Mouse (Mus musculus): ENCODE results near the gene Enoph1. TPM values are rescaled to one million over a fixed set of nuclear protein-coding genes. Genes with fewer than 3 reads are reported as not detected.

The Enoph1 gene
- total and polyA plus RNA-seq, 3 experiments, result 8.4 to 12.6 (median 8.8) TPM

DNA sequence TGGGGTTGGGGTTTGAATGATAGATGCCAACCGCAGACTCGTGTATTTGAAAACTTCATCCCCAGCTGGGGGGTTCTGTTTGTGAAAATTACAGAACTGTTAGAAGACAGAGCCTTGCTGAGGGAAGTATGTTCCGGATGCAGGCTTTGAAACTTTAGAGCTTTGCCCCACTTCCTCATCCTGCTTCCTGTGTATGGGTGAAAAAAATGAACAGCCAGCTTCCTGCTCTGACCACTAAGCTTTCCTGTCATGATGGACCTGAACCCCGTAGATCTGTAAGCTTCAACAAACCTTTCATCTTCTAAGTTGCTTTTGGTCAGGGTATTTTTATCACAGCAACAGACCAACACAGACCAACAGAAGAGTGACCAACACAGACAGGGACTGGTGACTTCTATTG is 42.2 kb downstream of the Enoph1 start:
- WGBS, result 68% methylated on average over 4 of the region's 4 CpGs
- H3K4me1 ChIP-seq (ENCODE audit: control insufficient read depth, insufficient read depth, low read length), result peaks cover 1% of the 10 kb centered on the region; the same call in 1 of the 2 replicates
- intact Hi-C loops (cut with DNase I), result no loop called here
- TF ChIP-seq EP300 (IDR thresholded peaks at IDR 0.05; ENCODE audit: insufficient read depth, low read depth, low read length) (no peak), POLR2A (IDR thresholded peaks at IDR 0.05; ENCODE audit: insufficient read depth, low read depth, low read length) (no peak), CTCF (IDR thresholded peaks at IDR 0.05) (no peak)
- no peak overlapping the region for H3K4me3 ChIP-seq
- H3K36me3 ChIP-seq (ENCODE audit: control insufficient read depth, insufficient read depth, low read length), result no peaks in the 10 kb centered on the region
- H3K9ac ChIP-seq (ENCODE audit: low read depth, low read length), result no peak overlapping the region
- no peak for DNase-seq
- H3K27ac ChIP-seq, result no peak overlapping the region
- H3K79me2 ChIP-seq (replicated peaks; ENCODE audit: control insufficient read depth, insufficient read depth, low read length), result no peaks in the 10 kb centered on the region
- no peaks in the 10 kb centered on the region for H3K27me3 ChIP-seq (ENCODE audit: control insufficient read depth, insufficient read depth, low read length)

DNA sequence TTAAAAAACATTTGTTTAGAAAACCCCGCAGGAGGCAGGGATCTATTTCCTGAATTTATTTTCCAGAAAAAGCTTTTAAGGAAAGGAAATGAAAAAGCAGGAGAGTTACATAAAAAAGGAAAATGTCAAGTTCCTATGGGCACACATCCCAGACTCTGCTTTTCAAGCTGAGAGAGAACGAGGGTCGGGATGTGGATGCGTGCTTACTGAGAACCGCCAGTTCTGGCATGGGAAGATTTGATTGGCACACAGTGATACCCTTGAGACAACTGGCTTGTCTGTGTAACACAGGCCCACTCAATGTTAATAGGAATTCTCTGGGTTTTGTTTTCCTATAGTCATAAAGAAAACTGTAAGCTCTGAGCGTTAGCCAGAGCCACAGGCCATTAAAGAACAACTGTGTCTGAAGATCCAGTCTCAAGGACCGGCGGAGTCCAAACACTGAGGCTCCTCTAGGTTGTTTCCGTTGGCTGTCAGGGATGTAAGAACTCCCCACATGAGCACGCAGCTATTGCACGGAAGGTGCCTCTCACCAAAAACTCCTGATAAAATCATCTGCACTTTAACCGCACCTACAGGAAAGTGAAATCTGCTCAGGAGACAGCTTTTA is 44.3 kb downstream of the Enoph1 start:
- H3K9ac ChIP-seq (ENCODE audit: low read depth, low read length), result no peak overlapping the region
- H3K27ac ChIP-seq, result peak overlapping the region; percentile 4
- no peaks in the 10 kb centered on the region for H3K36me3 ChIP-seq (ENCODE audit: control insufficient read depth, insufficient read depth, low read length)
- 43% methylated on average over 12 of the region's 12 CpGs for WGBS
- intact Hi-C loops (cut with DNase I), result no loop called here
- H3K4me1 ChIP-seq (ENCODE audit: control insufficient read depth, insufficient read depth, low read length), result peaks cover 1% of the 10 kb centered on the region; the same call in 1 of the 2 replicates
- H3K4me3 ChIP-seq, result no peak overlapping the region
- TF ChIP-seq POLR2A (IDR thresholded peaks at IDR 0.05; ENCODE audit: insufficient read depth, low read depth, low read length) (no peak), CTCF (IDR thresholded peaks at IDR 0.05) (no peak), EP300 (IDR thresholded peaks at IDR 0.05; ENCODE audit: insufficient read depth, low read depth, low read length) (no peak)
- no peaks in the 10 kb centered on the region for H3K79me2 ChIP-seq (replicated peaks; ENCODE audit: control insufficient read depth, insufficient read depth, low read length)
- H3K27me3 ChIP-seq (ENCODE audit: control insufficient read depth, insufficient read depth, low read length), result no peaks in the 10 kb centered on the region
- DNase-seq, result no peak

DNA sequence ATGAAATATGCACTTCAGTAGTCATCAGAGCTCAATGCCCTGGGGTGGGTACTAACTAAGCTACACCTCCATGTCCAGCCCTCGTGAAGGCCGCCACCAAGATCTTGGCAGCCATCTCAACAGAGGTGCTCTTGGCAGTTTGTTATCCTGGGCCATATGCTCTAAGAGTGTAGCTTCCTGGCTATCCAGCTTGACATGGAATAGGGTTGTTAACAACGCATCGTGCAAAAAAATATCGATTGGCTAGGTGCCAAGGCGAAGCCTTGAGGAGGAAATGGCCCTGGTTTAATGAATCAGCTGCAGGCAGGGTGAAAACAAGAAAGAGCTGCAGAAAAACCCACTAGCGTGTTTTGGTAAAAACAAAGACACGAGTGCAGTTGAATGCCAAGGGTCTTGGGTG is 45.3 kb downstream of the Enoph1 start:
- no peak for TF ChIP-seq CTCF (IDR thresholded peaks at IDR 0.05)
- TF ChIP-seq EP300 (IDR thresholded peaks at IDR 0.05; ENCODE audit: insufficient read depth, low read depth, low read length), result no peak
- no peak for TF ChIP-seq POLR2A (IDR thresholded peaks at IDR 0.05; ENCODE audit: insufficient read depth, low read depth, low read length)
- peaks cover 1% of the 10 kb centered on the region; the same call in 1 of the 2 replicates for H3K4me1 ChIP-seq (ENCODE audit: control insufficient read depth, insufficient read depth, low read length)
- 37% methylated on average over 8 of the region's 8 CpGs for WGBS
- H3K4me3 ChIP-seq, result no peak overlapping the region
- H3K79me2 ChIP-seq (replicated peaks; ENCODE audit: control insufficient read depth, insufficient read depth, low read length), result no peaks in the 10 kb centered on the region
- H3K27ac ChIP-seq, result no peak overlapping the region
- DNase-seq, result no peak
- intact Hi-C loops (cut with DNase I), result loop anchor here (5.0 kb wide), 1 partner anchor 137 kb away; no protein-coding TSS in a partner anchor
- H3K27me3 ChIP-seq (ENCODE audit: control insufficient read depth, insufficient read depth, low read length), result no peaks in the 10 kb centered on the region
- no peaks in the 10 kb centered on the region for H3K36me3 ChIP-seq (ENCODE audit: control insufficient read depth, insufficient read depth, low read length)
- H3K9ac ChIP-seq (ENCODE audit: low read depth, low read length), result no peak overlapping the region

DNA sequence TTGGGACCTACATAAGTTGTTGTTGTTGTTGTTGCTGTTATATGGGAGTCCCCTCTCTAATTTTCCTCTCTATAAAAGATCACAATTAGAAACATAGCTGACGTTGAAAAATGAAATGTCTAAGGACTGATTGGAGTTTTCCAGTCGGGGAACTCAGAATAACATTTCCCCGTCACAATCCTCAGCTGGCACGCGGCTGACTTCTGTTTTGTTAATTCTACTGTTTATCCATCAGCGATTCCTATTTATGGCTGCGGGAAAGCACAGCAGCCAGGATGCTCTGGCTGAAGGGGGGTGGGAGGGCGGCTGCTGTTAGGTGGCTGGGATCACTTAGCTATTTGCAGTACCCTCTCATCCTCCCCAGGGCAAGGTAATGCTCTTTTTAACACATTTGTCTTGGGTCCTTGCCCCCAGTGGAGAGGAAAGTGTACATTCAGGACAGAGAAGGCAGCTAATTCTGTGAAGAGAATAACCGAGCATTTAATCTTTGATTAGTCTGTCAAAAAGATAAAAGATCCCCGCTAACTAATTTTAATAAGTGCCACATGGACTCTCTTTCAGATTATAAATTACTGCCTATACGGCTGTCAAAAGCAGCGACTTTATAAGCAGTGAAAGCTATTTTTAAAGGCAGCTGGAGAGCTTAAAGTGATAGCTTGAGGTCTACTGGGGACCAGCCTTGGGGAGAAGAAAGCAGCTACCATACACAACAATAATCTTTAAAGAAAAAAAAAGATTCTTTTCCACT is 50.9 kb downstream of the Enoph1 start:
- no peak overlapping the region for H3K27ac ChIP-seq
- DNase-seq, result no peak
- 29% methylated on average over 12 of the region's 12 CpGs for WGBS
- H3K79me2 ChIP-seq (replicated peaks; ENCODE audit: control insufficient read depth, insufficient read depth, low read length), result no peaks in the 10 kb centered on the region
- TF ChIP-seq POLR2A (IDR thresholded peaks at IDR 0.05; ENCODE audit: insufficient read depth, low read depth, low read length) (no peak), CTCF (IDR thresholded peaks at IDR 0.05) (no peak), EP300 (IDR thresholded peaks at IDR 0.05; ENCODE audit: insufficient read depth, low read depth, low read length) (no peak)
- no peaks in the 10 kb centered on the region for H3K4me1 ChIP-seq (ENCODE audit: control insufficient read depth, insufficient read depth, low read length)
- no peaks in the 10 kb centered on the region for H3K27me3 ChIP-seq (ENCODE audit: control insufficient read depth, insufficient read depth, low read length)
- H3K9ac ChIP-seq (ENCODE audit: low read depth, low read length), result no peak overlapping the region
- no peaks in the 10 kb centered on the region for H3K36me3 ChIP-seq (ENCODE audit: control insufficient read depth, insufficient read depth, low read length)
- no peak overlapping the region for H3K4me3 ChIP-seq
- intact Hi-C loops (cut with DNase I), result no loop called here

DNA sequence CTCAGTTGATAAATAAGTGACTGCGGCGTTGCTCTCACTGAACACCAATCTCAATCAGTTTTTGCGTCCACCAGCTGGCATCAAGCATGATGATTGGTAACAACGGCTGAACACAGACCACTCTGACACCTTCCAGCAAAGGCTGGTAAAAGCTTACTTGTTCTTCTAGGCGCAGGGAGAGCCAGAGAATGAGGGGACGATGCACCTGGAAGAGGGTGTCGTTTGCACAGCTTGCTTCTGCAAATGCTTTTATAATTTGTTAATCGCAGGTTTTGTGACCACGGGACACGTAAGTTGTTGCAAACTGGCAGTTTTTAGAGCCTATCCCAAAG is 51.4 kb downstream of the Enoph1 start:
- Histone ChIP-seq H3K36me3 (ENCODE audit: control insufficient read depth, insufficient read depth, low read length) (no peaks in the 10 kb centered on the region), H3K4me3 (no peak overlapping the region), H3K4me1 (ENCODE audit: control insufficient read depth, insufficient read depth, low read length) (no peaks in the 10 kb centered on the region), H3K27me3 (ENCODE audit: control insufficient read depth, insufficient read depth, low read length) (no peaks in the 10 kb centered on the region), H3K79me2 (replicated peaks; ENCODE audit: control insufficient read depth, insufficient read depth, low read length) (no peaks in the 10 kb centered on the region), H3K27ac (no peak overlapping the region), H3K9ac (ENCODE audit: low read depth, low read length) (no peak overlapping the region)
- TF ChIP-seq POLR2A (IDR thresholded peaks at IDR 0.05; ENCODE audit: insufficient read depth, low read depth, low read length) (no peak), CTCF (IDR thresholded peaks at IDR 0.05) (no peak), EP300 (IDR thresholded peaks at IDR 0.05; ENCODE audit: insufficient read depth, low read depth, low read length) (no peak)
- 59% methylated on average over 10 of the region's 10 CpGs for WGBS
- intact Hi-C loops (cut with DNase I), result no loop called here
- DNase-seq, result no peak

DNA sequence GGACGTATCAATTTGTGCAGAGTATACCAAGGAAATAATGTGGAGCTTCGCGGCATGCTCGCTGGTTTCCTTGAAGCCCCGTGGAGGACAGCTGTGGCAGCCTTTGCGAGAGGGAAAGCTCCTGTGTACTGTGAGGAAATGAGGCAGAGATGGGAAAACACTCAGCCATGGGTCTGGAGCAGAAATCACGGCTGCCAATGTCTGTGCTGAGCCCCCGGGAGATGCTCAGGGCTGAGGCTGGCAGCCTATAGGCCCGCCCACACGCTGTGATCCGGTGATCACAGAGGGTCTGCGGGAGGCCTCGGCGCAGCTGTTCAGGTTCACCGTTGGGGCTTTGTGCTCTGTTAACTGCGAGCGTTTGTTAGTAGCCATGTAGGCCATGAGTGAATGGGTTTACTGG is 51.8 kb downstream of the Enoph1 start:
- Histone ChIP-seq H3K79me2 (replicated peaks; ENCODE audit: control insufficient read depth, insufficient read depth, low read length) (no peaks in the 10 kb centered on the region), H3K27ac (no peak overlapping the region), H3K4me3 (no peak overlapping the region), H3K27me3 (ENCODE audit: control insufficient read depth, insufficient read depth, low read length) (no peaks in the 10 kb centered on the region), H3K4me1 (ENCODE audit: control insufficient read depth, insufficient read depth, low read length) (no peaks in the 10 kb centered on the region), H3K36me3 (ENCODE audit: control insufficient read depth, insufficient read depth, low read length) (no peaks in the 10 kb centered on the region), H3K9ac (ENCODE audit: low read depth, low read length) (no peak overlapping the region)
- no peak for DNase-seq
- WGBS, result 29% methylated on average over 17 of the region's 17 CpGs
- intact Hi-C loops (cut with DNase I), result no loop called here
- TF ChIP-seq POLR2A (IDR thresholded peaks at IDR 0.05; ENCODE audit: insufficient read depth, low read depth, low read length) (no peak), EP300 (IDR thresholded peaks at IDR 0.05; ENCODE audit: insufficient read depth, low read depth, low read length) (no peak), CTCF (IDR thresholded peaks at IDR 0.05) (no peak)

Data from heart, adult 2 months (tissue).